Mouse (Mus musculus) gonadal fat pad, adult 2 months (tissue): Measurements from ENCODE around the gene Fbxw14. TPM values are rescaled to one million over a fixed set of nuclear protein-coding genes. Genes with fewer than 3 reads are reported as not detected.
"Not testable (repeated sequence)": the region's sequence is repeated elsewhere in the genome, so short reads cannot be mapped to it uniquely, and the experiment has no call there.

ENCODE experiments used
- DNase-seq: peaks from one replicate; pipeline ENCODE4 v3.0.0-alpha.2; 2012; ENCODE audit warnings: low read depth
- polyA plus RNA-seq: library from polyadenylated mRNA; depleted of rRNA; stranded (reverse); fragments of >200 nt; gene quantifications from 2 replicates; pipeline ENCODE4 v1.2.3, GENCODE M21; 2012; rRNA removed

The Fbxw14 gene
- not detected in 2 replicates for polyA plus RNA-seq

GRCm38 (mm10) chr9:109287576-109287975 is at the start of gene Fbxw14:
Gene Fbxw14, minus strand, starts transcription at chr9:109287676.
- not testable (repeated sequence) for DNase-seq

GRCm38 (mm10) chr9:109263041-109263440 is 24.4 kb downstream of the Fbxw14 start:
- no peak for DNase-seq

- DNase-seq = no peak
These were observed 52.8 kb downstream of the Fbxw14 start, which contains the start of gene Fbxw20 for GRCm38 (mm10) chr9:109234654-109235053. Gene Fbxw20, minus strand, starts transcription at chr9:109234754.

Other genes with a start within 250 kb of the Fbxw14 start
- gene Shisa5, start 249.1 kb downstream of the Fbxw14 start, polyA plus RNA-seq = 224 and 225 TPM in 2 replicates
- 48.4 and 60.7 TPM in 2 replicates for gene Trex1, start 227.9 kb downstream of the Fbxw14 start, polyA plus RNA-seq
- gene Atrip, start 213.6 kb downstream of the Fbxw14 start, polyA plus RNA-seq = 21.9 and 24.2 TPM in 2 replicates
- gene Ccdc51, start 205.2 kb downstream of the Fbxw14 start, polyA plus RNA-seq = 5.1 and 6.2 TPM in 2 replicates
- 28.8 and 29.5 TPM in 2 replicates for gene Tma7, start 205.1 kb downstream of the Fbxw14 start, polyA plus RNA-seq
- 11.9 and 13.9 TPM in 2 replicates for gene Plxnb1, start 192.3 kb downstream of the Fbxw14 start, polyA plus RNA-seq
- gene Fbxw21, start 125.6 kb downstream of the Fbxw14 start, polyA plus RNA-seq = not detected in 2 replicates
- not detected in 2 replicates for gene Fbxw13, start 91.7 kb downstream of the Fbxw14 start, polyA plus RNA-seq
- not detected in 2 replicates for gene Fbxw20, start 52.9 kb downstream of the Fbxw14 start, polyA plus RNA-seq
- not detected in 2 replicates for gene Fbxw28, start 52.0 kb upstream of the Fbxw14 start, polyA plus RNA-seq
- not detected in 2 replicates for gene Fbxw22, start 116.6 kb upstream of the Fbxw14 start, polyA plus RNA-seq
- not detected in 2 replicates for gene Fbxw16, start 161.5 kb upstream of the Fbxw14 start, polyA plus RNA-seq
- not detected in 2 replicates for gene Fbxw19, start 208.2 kb upstream of the Fbxw14 start, polyA plus RNA-seq